Mouse (Mus musculus): ENCODE measurements around the gene Inpp5d. TPM values are rescaled to one million over a fixed set of nuclear protein-coding genes. Genes with fewer than 3 reads are reported as not detected.
"Not testable (repeated sequence)": the region's sequence is repeated elsewhere in the genome, so short reads cannot be mapped to it uniquely, and the experiment has no call there.

The Inpp5d gene
- polyA plus RNA-seq, 1 experiment from 2014 or later: 17.1 TPM

DNA sequence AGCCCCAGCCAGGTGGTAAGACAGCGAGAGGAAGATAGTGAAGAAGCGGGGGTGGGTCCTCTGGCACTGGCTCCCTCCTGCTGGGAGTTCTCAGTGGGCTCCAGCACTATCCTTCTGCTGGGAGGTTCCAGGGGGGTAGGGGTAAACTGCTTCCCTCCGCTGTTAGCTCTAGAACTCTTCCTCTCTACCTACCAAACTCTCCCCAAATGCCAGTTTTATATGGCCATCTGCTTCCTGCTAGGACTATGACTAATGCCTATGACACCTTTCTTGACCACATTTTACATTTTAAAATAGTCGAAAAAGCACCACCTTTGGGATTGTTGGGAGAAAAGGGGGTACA lies 39.5 kb downstream of the Inpp5d start:
- Histone ChIP-seq H3K27ac (peak overlapping the region; percentile 41), H3K9me3 (replicated peaks) (peaks cover 9% of the 10 kb centered on the region; the same call in 1 of the 2 replicates), H3K36me3 (peaks cover 13% of the 10 kb centered on the region; the same call in 1 of the 2 replicates), H3K4me1 (peaks cover 38% of the 10 kb centered on the region), H3K4me2 (no peak overlapping the region), H3K4me3 (no peak overlapping the region), H3K27me3 (replicated peaks) (no peaks in the 10 kb centered on the region), H3K9ac (no peak overlapping the region)
- no peak for ATAC-seq
- WGBS (ENCODE audit: insufficient replicate concordance): 59% methylated on average over 4 of the region's 4 CpGs

DNA sequence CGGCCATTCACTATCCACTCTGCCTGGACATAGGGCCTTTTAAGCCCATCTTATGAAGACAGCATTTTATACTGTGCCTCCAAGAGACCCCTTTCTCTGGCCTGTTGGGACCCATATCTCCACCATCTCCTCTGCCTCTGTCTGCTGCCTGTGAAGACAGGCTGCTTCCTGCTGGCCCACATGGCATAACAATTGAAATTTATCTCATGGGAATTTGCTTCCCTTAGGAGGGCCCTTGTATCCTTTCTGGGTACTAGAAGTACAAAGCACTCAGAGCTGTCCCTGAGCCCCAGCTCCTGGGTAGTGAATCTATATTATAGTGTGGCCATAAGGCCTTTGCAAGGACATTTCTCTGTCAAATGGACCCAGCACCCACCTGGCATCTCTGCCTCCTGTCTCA lies 40.6 kb downstream of the Inpp5d start:
- Histone ChIP-seq H3K4me1 (peaks cover 38% of the 10 kb centered on the region), H3K4me2 (no peak overlapping the region), H3K4me3 (no peak overlapping the region), H3K9me3 (replicated peaks) (peaks cover 9% of the 10 kb centered on the region; the same call in 1 of the 2 replicates), H3K27me3 (replicated peaks) (no peaks in the 10 kb centered on the region), H3K9ac (no peak overlapping the region), H3K36me3 (peaks cover 13% of the 10 kb centered on the region; the same call in 1 of the 2 replicates), H3K27ac (no peak overlapping the region)
- WGBS (ENCODE audit: insufficient replicate concordance): 79% methylated on average over 1 of the region's 1 CpGs
- no peak for ATAC-seq

DNA sequence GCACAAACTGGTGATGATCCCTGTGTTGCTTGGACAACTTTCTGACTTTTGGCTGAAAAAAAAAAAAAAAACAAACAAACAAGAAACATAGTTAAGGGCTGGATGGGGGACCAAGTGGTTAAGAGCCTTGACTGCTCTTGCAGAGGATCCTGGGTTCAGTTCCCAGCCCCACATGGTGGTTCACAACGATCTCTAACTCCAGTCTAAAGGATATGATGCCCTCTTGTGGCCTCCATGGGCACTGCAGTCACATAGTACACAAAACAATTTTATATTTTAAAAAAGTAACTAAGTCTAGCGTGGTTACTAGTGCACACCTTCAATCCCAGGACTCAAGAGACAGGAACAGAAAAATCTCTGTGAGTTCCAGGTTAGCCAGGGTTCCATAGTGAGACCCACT lies 43.9 kb downstream of the Inpp5d start:
- no peak overlapping the region for H3K4me2 ChIP-seq
- H3K36me3 ChIP-seq: peaks cover 25% of the 10 kb centered on the region; the same call in 1 of the 2 replicates
- 78% methylated on average over 2 of the region's 2 CpGs for WGBS (ENCODE audit: insufficient replicate concordance)
- peaks cover 9% of the 10 kb centered on the region; the same call in 1 of the 2 replicates for H3K9me3 ChIP-seq (replicated peaks)
- ATAC-seq: no peak
- no peak overlapping the region for H3K27ac ChIP-seq
- no peak overlapping the region for H3K9ac ChIP-seq
- H3K4me3 ChIP-seq: no peak overlapping the region
- H3K4me1 ChIP-seq: peaks cover 10% of the 10 kb centered on the region
- no peaks in the 10 kb centered on the region for H3K27me3 ChIP-seq (replicated peaks)

DNA sequence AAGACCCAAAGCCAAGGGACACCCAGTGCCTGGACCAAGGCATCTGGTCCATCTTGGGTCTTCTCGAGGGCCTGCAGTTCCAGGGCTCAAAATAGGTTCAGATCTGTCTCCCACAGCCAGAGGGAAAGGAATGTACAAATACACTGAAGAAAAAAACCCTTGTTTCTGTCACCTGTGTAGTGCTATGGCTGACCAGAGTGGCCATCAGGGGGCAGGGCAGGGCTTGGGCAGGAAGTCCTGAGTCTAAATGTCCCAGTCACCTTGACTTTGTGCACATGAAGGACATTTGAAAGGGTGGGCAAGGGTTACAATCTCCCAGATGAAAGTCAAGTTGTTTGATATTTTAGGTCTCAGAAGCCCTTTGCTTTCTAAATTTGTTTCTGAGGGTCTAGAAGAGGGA lies 46.9 kb downstream of the Inpp5d start:
- Histone ChIP-seq H3K27me3 (replicated peaks) (no peaks in the 10 kb centered on the region), H3K9ac (no peak overlapping the region), H3K36me3 (peaks cover 30% of the 10 kb centered on the region; the same call in 1 of the 2 replicates), H3K4me3 (no peak overlapping the region), H3K27ac (no peak overlapping the region), H3K9me3 (replicated peaks) (peaks cover 9% of the 10 kb centered on the region; the same call in 1 of the 2 replicates), H3K4me1 (no peaks in the 10 kb centered on the region), H3K4me2 (no peak overlapping the region)
- 50% methylated on average over 1 of the region's 1 CpGs for WGBS (ENCODE audit: insufficient replicate concordance)
- ATAC-seq: no peak

DNA sequence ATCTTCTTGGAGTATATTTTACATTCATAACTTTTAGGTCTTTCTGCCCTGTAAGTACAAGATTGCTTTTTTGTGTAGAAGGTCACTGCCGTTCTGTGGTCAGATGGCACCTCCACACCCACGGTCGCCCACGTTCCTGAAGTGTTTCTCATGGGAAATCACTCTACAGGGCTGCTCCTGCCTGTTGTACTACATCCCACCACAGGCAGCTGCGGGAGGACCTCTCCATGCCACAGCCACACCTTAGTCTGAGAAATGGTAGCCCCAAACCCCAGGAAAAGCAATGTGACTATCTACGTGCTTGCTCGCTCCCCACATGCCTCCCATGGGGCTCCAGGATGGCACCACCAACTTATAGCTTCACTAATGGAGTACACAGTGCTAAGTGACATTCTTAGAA lies 48.2 kb downstream of the Inpp5d start:
- Histone ChIP-seq H3K9ac (no peak overlapping the region), H3K4me3 (no peak overlapping the region), H3K9me3 (replicated peaks) (peaks cover 8% of the 10 kb centered on the region; the same call in 1 of the 2 replicates), H3K27me3 (replicated peaks) (no peaks in the 10 kb centered on the region), H3K36me3 (peaks cover 25% of the 10 kb centered on the region; the same call in 1 of the 2 replicates), H3K4me2 (no peak overlapping the region), H3K27ac (no peak overlapping the region), H3K4me1 (no peaks in the 10 kb centered on the region)
- ATAC-seq: no peak
- 80% methylated on average over 7 of the region's 7 CpGs for WGBS (ENCODE audit: insufficient replicate concordance)

DNA sequence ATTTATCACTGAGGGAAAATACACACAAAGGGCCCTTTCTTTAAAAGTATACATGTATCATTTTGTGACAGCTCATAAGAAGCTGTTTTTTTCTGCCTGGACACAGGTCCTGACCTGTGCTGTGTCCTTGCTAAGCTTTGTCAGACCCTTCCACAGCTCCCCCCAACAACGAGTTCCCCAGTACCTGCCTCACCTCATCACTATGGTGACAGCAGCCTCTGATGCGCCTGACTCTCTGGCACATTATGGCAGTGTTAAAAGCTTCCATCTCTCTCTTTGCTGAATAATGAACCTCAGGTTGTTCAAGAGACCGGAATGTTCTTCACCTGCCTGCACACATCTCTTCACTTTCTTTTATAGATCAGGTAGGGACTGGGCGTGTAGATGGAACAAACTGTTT lies 51.4 kb downstream of the Inpp5d start:
- ATAC-seq: no peak
- Histone ChIP-seq H3K27me3 (replicated peaks) (no peaks in the 10 kb centered on the region), H3K9me3 (replicated peaks) (no peaks in the 10 kb centered on the region), H3K36me3 (peaks cover 16% of the 10 kb centered on the region; the same call in 1 of the 2 replicates), H3K9ac (no peak overlapping the region), H3K4me2 (no peak overlapping the region), H3K4me3 (no peak overlapping the region), H3K27ac (no peak overlapping the region), H3K4me1 (no peaks in the 10 kb centered on the region)
- WGBS (ENCODE audit: insufficient replicate concordance): 75% methylated on average over 4 of the region's 4 CpGs

DNA sequence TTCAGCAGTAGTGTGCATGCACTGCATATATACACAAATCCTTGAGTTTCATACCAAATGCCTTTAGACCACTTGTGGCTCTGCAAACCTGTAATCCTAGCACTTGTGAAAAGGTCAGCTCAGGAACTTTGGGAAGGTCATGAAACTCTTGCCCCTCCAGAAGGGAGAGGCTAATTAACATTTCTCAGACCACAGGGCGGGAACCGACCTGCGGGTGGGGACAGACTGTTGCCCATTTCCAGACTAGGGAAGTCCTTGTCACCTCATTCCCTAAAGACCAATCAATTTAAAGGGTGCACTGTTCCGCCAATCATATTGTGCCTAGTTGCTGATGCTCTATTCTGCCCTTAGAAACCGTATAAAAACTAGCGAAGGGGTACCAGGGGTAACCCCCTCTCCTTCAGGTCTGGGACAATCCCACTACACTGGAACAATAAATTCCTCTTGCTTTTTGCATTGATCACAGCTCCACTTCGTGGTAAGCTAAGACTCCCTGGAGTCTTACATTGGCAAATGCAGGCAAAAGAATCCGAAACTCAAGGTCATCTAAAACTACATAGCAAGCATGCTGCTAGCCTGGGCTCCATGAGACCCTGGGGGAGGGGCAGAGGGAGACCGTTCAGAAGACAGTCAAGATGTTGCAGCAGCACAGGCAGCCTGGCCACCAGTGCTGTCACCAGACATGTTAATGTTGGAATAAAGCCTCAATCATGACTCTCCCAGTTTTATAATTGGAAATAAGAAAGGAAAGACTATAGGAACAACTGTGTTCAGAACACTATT lies 53.9 kb downstream of the Inpp5d start:
- no peak for ATAC-seq
- H3K36me3 ChIP-seq: peaks cover 19% of the 10 kb centered on the region; the same call in 1 of the 2 replicates
- H3K27ac ChIP-seq: no peak overlapping the region
- H3K4me1 ChIP-seq: no peaks in the 10 kb centered on the region
- no peak overlapping the region for H3K9ac ChIP-seq
- H3K4me3 ChIP-seq: no peak overlapping the region
- no peaks in the 10 kb centered on the region for H3K9me3 ChIP-seq (replicated peaks)
- H3K4me2 ChIP-seq: no peak overlapping the region
- no peaks in the 10 kb centered on the region for H3K27me3 ChIP-seq (replicated peaks)
- WGBS (ENCODE audit: insufficient replicate concordance): 71% methylated on average over 9 of the region's 9 CpGs

DNA sequence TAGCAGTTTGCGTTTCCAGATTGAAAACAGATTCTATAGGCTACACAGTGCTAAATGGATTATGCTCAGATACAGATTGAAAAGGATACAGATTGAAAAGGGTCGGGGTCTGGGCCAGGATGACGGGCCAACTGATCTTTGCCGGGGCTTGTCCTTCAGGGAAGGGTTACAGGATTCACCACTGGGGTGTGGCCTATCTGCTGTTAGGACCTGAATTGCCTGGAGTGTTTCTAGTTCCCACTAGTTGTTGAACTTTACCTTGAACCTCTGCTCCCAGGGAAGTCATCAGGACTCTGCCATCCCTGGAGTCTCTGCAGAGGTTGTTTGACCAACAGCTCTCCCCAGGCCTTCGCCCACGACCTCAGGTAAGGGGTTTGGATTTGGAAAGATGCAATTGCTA lies 55.9 kb downstream of the Inpp5d start:
- 77% methylated on average over 6 of the region's 6 CpGs for WGBS (ENCODE audit: insufficient replicate concordance)
- Histone ChIP-seq H3K4me3 (no peak overlapping the region), H3K4me2 (no peak overlapping the region), H3K27me3 (replicated peaks) (no peaks in the 10 kb centered on the region), H3K9ac (no peak overlapping the region), H3K9me3 (replicated peaks) (no peaks in the 10 kb centered on the region), H3K4me1 (no peaks in the 10 kb centered on the region), H3K27ac (no peak overlapping the region), H3K36me3 (peaks cover 11% of the 10 kb centered on the region; the same call in 1 of the 2 replicates)
- no peak for ATAC-seq

DNA sequence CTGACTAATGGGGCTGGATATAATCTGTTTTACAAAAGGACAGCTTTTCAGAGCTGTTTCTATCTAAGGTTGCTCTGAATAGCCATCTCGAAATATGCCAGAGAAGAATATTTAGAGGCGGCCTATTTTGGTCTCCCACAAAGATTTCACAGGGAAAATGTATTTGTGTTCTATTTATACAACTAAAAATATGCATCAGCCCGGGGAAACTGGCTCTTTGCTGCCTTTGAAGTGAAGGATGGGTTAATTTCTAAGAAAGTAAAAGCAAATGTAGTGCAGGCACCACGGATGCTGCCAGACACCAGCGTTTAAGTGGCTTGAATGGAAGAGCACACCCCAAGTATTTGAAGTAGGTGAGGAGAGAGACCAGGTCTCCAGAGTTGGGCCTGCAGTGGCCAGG lies 59.0 kb downstream of the Inpp5d start:
- no peak overlapping the region for H3K27ac ChIP-seq
- peaks cover 32% of the 10 kb centered on the region for H3K36me3 ChIP-seq
- 78% methylated on average over 5 of the region's 5 CpGs for WGBS (ENCODE audit: insufficient replicate concordance)
- no peak overlapping the region for H3K9ac ChIP-seq
- no peaks in the 10 kb centered on the region for H3K4me1 ChIP-seq
- H3K4me2 ChIP-seq: no peak overlapping the region
- H3K27me3 ChIP-seq (replicated peaks): no peaks in the 10 kb centered on the region
- H3K9me3 ChIP-seq (replicated peaks): 0 out of 2 replicates have a peak, but pooled peaks cover under 1% of the 10 kb centered on the region
- no peak for ATAC-seq
- no peak overlapping the region for H3K4me3 ChIP-seq

DNA sequence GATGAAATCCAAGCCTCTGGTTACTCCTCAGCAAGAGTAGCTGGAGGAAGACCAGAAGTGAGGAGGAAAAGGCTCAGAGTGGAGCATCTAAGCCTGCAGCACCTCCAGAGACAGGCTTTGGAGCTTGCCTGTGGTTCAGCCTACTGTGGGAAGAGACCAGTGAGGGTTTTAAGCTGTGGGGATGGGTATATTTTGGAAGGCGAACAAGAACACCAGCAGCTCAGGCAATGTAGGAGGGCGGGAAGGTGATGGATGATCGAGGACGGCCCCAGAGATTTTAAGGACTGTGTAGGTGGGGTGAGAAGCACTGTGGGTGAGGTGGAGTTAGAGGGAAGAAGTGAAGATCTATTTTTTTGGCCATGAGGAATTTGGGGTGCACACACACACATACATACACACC lies 60.8 kb downstream of the Inpp5d start:
- no peak for ATAC-seq
- H3K4me2 ChIP-seq: no peak overlapping the region
- H3K27me3 ChIP-seq (replicated peaks): no peaks in the 10 kb centered on the region
- 0 out of 2 replicates have a peak, but pooled peaks cover 3% of the 10 kb centered on the region for H3K9me3 ChIP-seq (replicated peaks)
- H3K36me3 ChIP-seq: peaks cover 49% of the 10 kb centered on the region
- H3K4me1 ChIP-seq: no peaks in the 10 kb centered on the region
- no peak overlapping the region for H3K9ac ChIP-seq
- WGBS (ENCODE audit: insufficient replicate concordance): 84% methylated on average over 4 of the region's 4 CpGs
- H3K4me3 ChIP-seq: no peak overlapping the region
- no peak overlapping the region for H3K27ac ChIP-seq

DNA sequence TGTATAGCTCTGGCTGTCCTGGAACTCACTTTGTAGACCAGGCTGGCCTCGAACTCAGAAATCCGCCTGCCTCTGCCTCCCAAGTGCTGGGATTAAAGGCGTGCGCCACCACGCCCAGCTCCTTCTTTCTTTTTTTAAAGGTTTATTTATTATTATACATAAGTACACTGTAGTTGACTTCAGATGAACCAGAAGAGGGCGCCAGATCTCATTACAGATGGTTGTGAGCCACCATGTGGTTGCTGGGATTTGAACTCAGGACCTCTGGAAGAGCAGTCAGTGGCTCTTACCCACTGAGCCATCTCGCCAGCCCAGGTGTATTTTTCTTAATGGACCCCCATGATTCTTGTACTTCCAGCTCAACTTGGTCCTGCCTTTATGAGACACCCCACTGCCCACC lies 62.4 kb downstream of the Inpp5d start:
- not testable (repeated sequence) for H3K9ac ChIP-seq; H3K9me3 ChIP-seq (replicated peaks); H3K4me2 ChIP-seq; H3K27me3 ChIP-seq (replicated peaks); H3K4me1 ChIP-seq; H3K27ac ChIP-seq; H3K4me3 ChIP-seq; ATAC-seq
- WGBS (ENCODE audit: insufficient replicate concordance): 74% methylated on average over 7 of the region's 7 CpGs
- H3K36me3 ChIP-seq: peaks cover 46% of the 10 kb centered on the region

DNA sequence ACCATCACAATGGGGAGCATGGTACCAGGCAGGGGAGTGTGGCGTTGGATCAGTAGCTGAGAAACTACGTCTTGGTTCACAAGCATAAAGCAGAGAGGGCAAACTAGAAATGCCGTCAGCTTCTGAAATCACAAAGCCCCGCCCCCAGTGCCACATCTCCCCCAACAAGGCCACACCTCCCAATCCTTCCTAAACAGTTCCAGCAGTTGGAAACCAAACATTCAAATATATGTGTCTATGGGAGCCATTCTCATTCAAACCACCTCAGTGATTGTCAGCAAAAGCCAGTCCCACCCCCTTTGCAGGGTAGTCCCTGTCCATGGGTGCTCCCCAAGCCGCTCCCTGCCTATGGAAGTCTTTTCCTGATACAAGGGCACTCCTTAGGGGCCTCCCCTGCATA lies 64.0 kb downstream of the Inpp5d start:
- H3K4me1 ChIP-seq: no peaks in the 10 kb centered on the region
- H3K36me3 ChIP-seq: peaks cover 41% of the 10 kb centered on the region
- H3K27ac ChIP-seq: no peak overlapping the region
- no peak overlapping the region for H3K9ac ChIP-seq
- H3K9me3 ChIP-seq (replicated peaks): 0 out of 2 replicates have a peak, but pooled peaks cover 3% of the 10 kb centered on the region
- WGBS (ENCODE audit: insufficient replicate concordance): 84% methylated on average over 5 of the region's 5 CpGs
- ATAC-seq: no peak
- no peaks in the 10 kb centered on the region for H3K27me3 ChIP-seq (replicated peaks)
- H3K4me3 ChIP-seq: no peak overlapping the region
- no peak overlapping the region for H3K4me2 ChIP-seq
